Mouse (Mus musculus) urinary bladder, postnatal 36 days (tissue): ENCODE results near the gene Cep112.

Experiments
- DNase-seq, 2 experiments: peaks; one replicate each; pipeline ENCODE4 v3.0.0; 2022; ENCODE audit warnings: low spot score in 2 of 2, mixed read lengths in 1 of 2

Cep112 gene

DNA sequence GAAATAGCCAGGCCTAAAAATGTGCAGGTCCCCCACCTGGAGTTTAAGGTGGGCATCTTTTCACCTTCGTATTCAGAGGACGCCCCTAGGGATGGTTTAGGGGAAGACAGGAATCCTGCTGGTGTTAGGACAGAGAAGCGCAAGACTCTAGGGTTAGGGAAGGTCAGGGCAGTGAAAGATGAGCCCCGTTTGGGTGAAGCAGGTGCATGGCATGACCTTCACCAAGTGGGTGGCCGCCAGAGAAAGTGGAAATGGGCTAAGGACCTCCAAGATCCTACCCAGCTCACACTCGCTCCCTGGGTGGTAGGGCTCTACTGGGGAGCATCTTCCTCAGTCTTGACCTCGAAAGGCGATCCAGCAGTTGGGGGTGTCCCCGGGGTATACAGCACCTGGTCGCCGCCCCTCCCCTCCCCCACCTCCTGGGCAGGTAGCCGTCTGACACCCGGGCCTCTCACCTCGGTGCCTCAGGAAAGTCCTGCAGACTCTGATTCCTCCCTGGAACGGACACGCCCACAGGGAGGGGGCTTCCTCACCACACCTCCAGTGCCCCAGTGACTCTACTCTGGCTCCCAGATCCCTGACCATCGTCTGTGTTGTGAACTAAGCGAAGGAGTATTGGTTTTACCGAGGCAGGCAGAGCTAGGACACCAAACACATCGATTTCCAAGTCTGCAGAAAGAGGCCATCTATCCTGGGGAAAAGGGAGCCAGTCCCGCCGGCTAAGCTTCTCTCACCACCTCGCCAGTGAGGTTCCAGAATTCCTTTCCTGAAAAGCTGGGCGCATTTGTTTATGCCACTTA is 484.6 kb downstream of the Cep112 start:
- DNase-seq, result no peak
